Mouse (Mus musculus) common myeloid progenitor, adult 5-6 weeks (primary cell): ENCODE measurements around the gene Evi2. TPM values are rescaled to one million over a fixed set of nuclear protein-coding genes. Genes with fewer than 3 reads are reported as not detected.

Experiments used
- ATAC-seq: replicated peaks from 2 replicates; pipeline ENCODE4 v1.8.0; 2016; ENCODE audit warnings: low read depth, mild to moderate bottlenecking, moderate TSS enrichment, inconsistent platforms; ENCODE audit not compliant: poor library complexity, severe bottlenecking
- total RNA-seq: library from RNA; stranded (forward); fragments of 200-1000, 187-1606 nt; gene quantifications from 2 replicates; pipeline ENCODE4 v1.2.3, GENCODE M21; 2017

Gene Evi2
- total RNA-seq, 1 experiment from 2014 or later = 6.3 TPM

- 0 out of 2 replicates have a peak, but pooled peaks have one; percentile 1 for ATAC-seq
Observed at GRCm38 (mm10) chr11:79527015-79527738, 3.2 kb downstream of the Evi2 start.

- no peak for ATAC-seq
Observed at GRCm38 (mm10) chr11:79526549-79526948, 3.8 kb downstream of the Evi2 start.

GRCm38 (mm10) chr11:79524310-79524575 lies 6.1 kb downstream of the Evi2 start:
- ATAC-seq = no peak

GRCm38 (mm10) chr11:79523560-79524309 lies 6.7 kb downstream of the Evi2 start, which contains the start of gene Evi2b:
Gene Evi2b (minus strand): TSS chr11:79523762.
- peak; percentile 55 for ATAC-seq

- no peak for ATAC-seq
Observed at GRCm38 (mm10) chr11:79522944-79523343, 7.4 kb downstream of the Evi2 start.

GRCm38 (mm10) chr11:79521930-79522329 lies 8.5 kb downstream of the Evi2 start:
- 0 out of 2 replicates have a peak, but pooled peaks have one; percentile 30 for ATAC-seq

GRCm38 (mm10) chr11:79520772-79521171 lies 9.6 kb downstream of the Evi2 start:
- ATAC-seq = no peak

GRCm38 (mm10) chr11:79519878-79520291 lies 10.5 kb downstream of the Evi2 start:
- peak; percentile 79 for ATAC-seq

GRCm38 (mm10) chr11:79519299-79519698 lies 11.1 kb downstream of the Evi2 start:
- ATAC-seq = no peak

- ATAC-seq = no peak
Observed at GRCm38 (mm10) chr11:79515798-79516197, 14.6 kb downstream of the Evi2 start.

GRCm38 (mm10) chr11:79515331-79515730 lies 15.1 kb downstream of the Evi2 start:
- no peak for ATAC-seq

GRCm38 (mm10) chr11:79511970-79512369 lies 18.4 kb downstream of the Evi2 start:
- no peak for ATAC-seq

GRCm38 (mm10) chr11:79504506-79504905 lies 25.9 kb downstream of the Evi2 start:
- no peak for ATAC-seq

GRCm38 (mm10) chr11:79503845-79504244 lies 26.5 kb downstream of the Evi2 start, which contains the start of gene Omg:
Gene Omg (minus strand): TSS chr11:79504084.
- no peak for ATAC-seq

GRCm38 (mm10) chr11:79502917-79503316 lies 27.5 kb downstream of the Evi2 start:
- no peak for ATAC-seq

- no peak for ATAC-seq
Observed at GRCm38 (mm10) chr11:79494976-79495800, 35.2 kb downstream of the Evi2 start.

- no peak for ATAC-seq
Observed at GRCm38 (mm10) chr11:79484721-79485120, 45.7 kb downstream of the Evi2 start.

GRCm38 (mm10) chr11:79483876-79484528 lies 46.4 kb downstream of the Evi2 start:
- ATAC-seq = no peak

- ATAC-seq = no peak
Observed at GRCm38 (mm10) chr11:79483392-79483791, 47.0 kb downstream of the Evi2 start.

GRCm38 (mm10) chr11:79468097-79468496 lies 62.3 kb downstream of the Evi2 start:
- no peak for ATAC-seq
